Mouse (Mus musculus) liver, adult 2 months (tissue): Measurements from ENCODE around the gene Tulp3. TPM values are rescaled to one million over a fixed set of nuclear protein-coding genes. Genes with fewer than 3 reads are reported as not detected.
"Not testable (repeated sequence)": the region's sequence is repeated elsewhere in the genome, so short reads cannot be mapped to it uniquely, and the experiment has no call there.

Source experiments
- DNase-seq: peaks from one replicate; pipeline ENCODE4 v3.0.0-alpha.2; 2011; ENCODE audit warnings: low read depth, low spot score; ENCODE audit errors: extremely low read depth
- H3K27ac ChIP-seq: fragments of 200-500 bp; replicated peaks from 2 replicates; pipeline ENCODE4 v1.5.1; 2012; ENCODE audit warnings: low read depth, mild to moderate bottlenecking, control low read depth, inconsistent platforms, low read length; ENCODE audit not compliant: insufficient read depth
- H3K27me3 ChIP-seq: fragments of 200-500 bp; 2 replicates; pipeline ENCODE4 v1.6.1; 2012; ENCODE audit warnings: mild to moderate bottlenecking, moderate library complexity, low read length, inconsistent platforms; ENCODE audit not compliant: control insufficient read depth, insufficient read depth
- H3K36me3 ChIP-seq: fragments of 200-500 bp; 2 replicates; pipeline ENCODE4 v1.6.1; 2012; ENCODE audit warnings: low read length, inconsistent platforms; ENCODE audit not compliant: control insufficient read depth, insufficient read depth
- H3K4me1 ChIP-seq: fragments of 200-500 bp; 2 replicates; pipeline ENCODE4 v1.6.1; 2011; ENCODE audit warnings: low read length; ENCODE audit not compliant: control insufficient read depth, insufficient read depth
- H3K4me3 ChIP-seq: fragments of 200-500 bp; 2 replicates; pipeline ENCODE4 v1.5.1; 2011; ENCODE audit warnings: low read depth, mild to moderate bottlenecking, control low read depth, low read length, moderate library complexity; ENCODE audit not compliant: insufficient read depth
- H3K79me2 ChIP-seq: fragments of 200-500 bp; 2 replicates; pipeline ENCODE4 v1.6.1; 2012; ENCODE audit warnings: inconsistent platforms, mild to moderate bottlenecking, low read length, moderate library complexity; ENCODE audit not compliant: control insufficient read depth, insufficient read depth
- H3K9ac ChIP-seq: fragments of 200-500 bp; 2 replicates; pipeline ENCODE4 v1.6.1; 2012; ENCODE audit warnings: low read depth, mild to moderate bottlenecking, control low read depth, inconsistent platforms, low read length
- CTCF ChIP-seq: fragments of 200-500 bp; IDR thresholded peaks from 2 replicates; pipeline ENCODE4 v1.5.1; 2011; ENCODE audit warnings: low read depth, low read length, control low read depth
- POLR2A ChIP-seq: fragments of 200-500 bp; IDR thresholded peaks from 2 replicates; pipeline ENCODE4 v1.6.1; 2011; ENCODE audit warnings: low read length, control low read depth; ENCODE audit not compliant: insufficient read depth; ENCODE audit errors: extremely low read depth
- WGBS: fragments of 180-500 bp; shearing (Covaris S2); methylation state at CpG from one replicate; pipeline ENCODE4 v1.1.7; 2018; 5-methylcytosine and 5-hydroxymethylcytosine counted together
- polyA plus RNA-seq: library from polyadenylated mRNA; depleted of rRNA; stranded (reverse); fragments of >200 nt; gene quantifications from 2 replicates; pipeline ENCODE4 v1.2.3, GENCODE M21; 2012
- total RNA-seq: library from RNA; depleted of rRNA; stranded (reverse); fragments of >200 nt; gene quantifications from 2 replicates; pipeline ENCODE4 v1.2.3, GENCODE M21; 2014

Gene Tulp3
- total and polyA plus RNA-seq, 2 experiments: 0.74 to 0.92 TPM

DNA sequence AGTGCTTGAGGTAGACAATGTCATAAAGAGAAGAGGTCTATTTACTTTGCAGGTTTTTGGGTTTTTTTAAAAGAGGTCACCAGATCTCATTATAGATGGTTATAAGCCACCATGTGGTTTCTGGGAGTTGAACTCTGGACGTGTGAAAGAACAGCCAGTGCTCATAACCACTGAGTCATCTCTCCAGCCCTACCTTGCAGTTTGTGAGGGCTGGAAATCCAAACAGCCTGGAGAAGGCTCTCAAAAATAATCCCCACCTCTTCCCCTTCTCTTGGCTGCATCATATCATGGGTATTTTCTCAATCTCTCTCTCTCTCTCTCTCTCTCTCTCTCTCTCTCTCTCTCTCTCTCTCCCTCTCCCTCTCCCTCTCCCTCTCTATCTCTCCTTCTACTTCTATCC, 35.0 kb upstream of the Tulp3 start:
- H3K79me2 ChIP-seq: no peaks in the 10 kb centered on the region
- 61% methylated on average over 1 of the region's 1 CpGs for WGBS
- no peak overlapping the region for H3K9ac ChIP-seq
- H3K4me1 ChIP-seq: no peaks in the 10 kb centered on the region
- H3K36me3 ChIP-seq: no peaks in the 10 kb centered on the region
- no peak overlapping the region for H3K27ac ChIP-seq
- DNase-seq: no peak
- no peaks in the 10 kb centered on the region for H3K27me3 ChIP-seq
- no peak overlapping the region for H3K4me3 ChIP-seq
- TF ChIP-seq POLR2A (no peak), CTCF (no peak)

DNA sequence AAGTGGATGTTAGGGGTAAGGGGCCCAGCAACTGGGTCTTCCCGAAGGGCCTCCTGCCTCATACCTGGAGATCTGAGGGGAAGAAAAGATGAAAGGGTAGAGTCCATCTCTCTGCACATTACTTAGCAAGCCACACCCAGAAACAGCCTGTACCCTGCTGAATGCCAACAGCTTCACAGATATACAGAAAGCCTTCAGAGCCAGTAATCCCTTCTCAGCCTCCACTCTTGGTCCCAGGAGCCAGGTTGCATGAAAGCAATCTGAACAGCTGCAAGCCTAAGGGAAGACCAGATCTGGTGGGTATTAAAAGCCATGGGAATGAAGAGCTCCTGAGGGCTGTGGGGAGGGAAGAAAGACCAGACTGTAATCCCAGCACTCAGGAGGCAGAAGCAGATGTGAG, 33.5 kb upstream of the Tulp3 start:
- H3K27me3 ChIP-seq: no peaks in the 10 kb centered on the region
- H3K4me1 ChIP-seq: no peaks in the 10 kb centered on the region
- no peak overlapping the region for H3K9ac ChIP-seq
- TF ChIP-seq CTCF: no peak
- TF ChIP-seq POLR2A: no peak
- H3K79me2 ChIP-seq: no peaks in the 10 kb centered on the region
- H3K27ac ChIP-seq: no peak overlapping the region
- no peaks in the 10 kb centered on the region for H3K36me3 ChIP-seq
- WGBS: 100% methylated on average over 1 of the region's 1 CpGs
- H3K4me3 ChIP-seq: no peak overlapping the region
- no peak for DNase-seq

DNA sequence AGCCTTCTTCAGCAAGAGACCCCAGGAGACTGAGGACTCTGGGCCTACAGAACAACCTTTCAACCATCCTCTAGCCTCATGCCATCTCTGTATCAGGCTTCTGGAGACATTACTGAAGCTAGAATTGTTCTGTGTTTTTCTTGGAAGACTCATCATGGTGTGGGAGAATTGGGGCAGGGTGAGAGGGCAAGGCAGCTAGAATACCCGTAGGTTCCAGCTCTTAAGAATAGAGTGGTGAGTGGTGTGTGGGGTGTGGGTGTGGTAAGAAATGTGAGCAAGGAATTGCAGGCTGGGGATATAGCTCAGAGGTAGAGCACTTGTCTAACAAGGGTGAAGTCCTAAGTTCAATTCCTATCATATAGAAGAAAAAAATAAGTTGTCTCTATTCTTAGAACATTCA, 29.4 kb upstream of the Tulp3 start:
- Histone ChIP-seq H3K79me2 (no peaks in the 10 kb centered on the region), H3K4me1 (peaks cover 2% of the 10 kb centered on the region), H3K36me3 (no peaks in the 10 kb centered on the region), H3K9ac (no peak overlapping the region), H3K27ac (no peak overlapping the region), H3K4me3 (no peak overlapping the region), H3K27me3 (no peaks in the 10 kb centered on the region)
- TF ChIP-seq POLR2A: no peak
- no peak for TF ChIP-seq CTCF
- no peak for DNase-seq
- 83% methylated on average over 1 of the region's 1 CpGs for WGBS

DNA sequence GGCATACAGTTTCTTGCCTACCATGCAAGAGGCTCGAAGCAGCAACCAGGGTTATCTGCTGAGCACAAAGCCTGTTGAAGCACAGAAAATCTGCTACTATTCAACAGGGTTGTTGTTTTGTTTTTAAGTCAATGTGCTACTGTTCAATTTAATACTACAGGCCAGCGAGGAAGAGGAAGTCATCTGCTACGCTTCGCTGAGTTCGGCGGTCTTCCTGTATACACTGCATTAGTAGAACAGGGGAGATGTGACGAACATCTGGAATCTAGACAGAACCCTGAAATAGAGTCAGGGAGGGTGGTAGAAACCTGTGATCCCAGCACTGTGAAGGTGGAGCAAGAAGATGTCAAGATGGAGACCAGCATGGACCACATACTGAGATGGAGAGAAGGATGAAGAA, 28.1 kb upstream of the Tulp3 start:
- Histone ChIP-seq H3K27ac (no peak overlapping the region), H3K27me3 (no peaks in the 10 kb centered on the region)
- WGBS: 80% methylated on average over 7 of the region's 7 CpGs

DNA sequence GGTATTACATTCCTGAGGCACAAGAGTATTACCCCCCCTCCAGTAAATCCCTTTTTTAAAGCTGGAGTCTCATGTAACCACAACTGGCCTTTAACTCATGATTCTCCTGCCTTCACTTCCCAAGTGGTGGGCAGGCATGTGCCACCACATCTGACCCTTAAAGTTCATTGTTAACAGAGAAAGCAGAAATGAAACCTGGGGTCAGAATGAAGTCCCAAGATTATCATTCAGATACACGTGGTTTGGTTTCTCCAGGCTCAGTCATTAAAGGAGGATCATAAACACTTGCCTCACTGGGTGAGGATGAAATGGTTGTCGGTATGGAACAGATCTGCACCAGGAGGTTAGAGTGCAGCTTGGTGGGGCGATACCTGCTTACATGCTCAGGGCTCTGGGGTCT, 25.6 kb upstream of the Tulp3 start:
- Histone ChIP-seq H3K9ac (no peak overlapping the region), H3K27me3 (no peaks in the 10 kb centered on the region)
- WGBS: 78% methylated on average over 3 of the region's 3 CpGs

More for the DNA sequence above, 28.1 kb upstream of the Tulp3 start:
- Histone ChIP-seq H3K9ac (no peak overlapping the region), H3K4me3 (no peak overlapping the region), H3K36me3 (no peaks in the 10 kb centered on the region), H3K4me1 (peaks cover 2% of the 10 kb centered on the region), H3K79me2 (no peaks in the 10 kb centered on the region)
- no peak for TF ChIP-seq POLR2A
- no peak for TF ChIP-seq CTCF
- DNase-seq: no peak

DNA sequence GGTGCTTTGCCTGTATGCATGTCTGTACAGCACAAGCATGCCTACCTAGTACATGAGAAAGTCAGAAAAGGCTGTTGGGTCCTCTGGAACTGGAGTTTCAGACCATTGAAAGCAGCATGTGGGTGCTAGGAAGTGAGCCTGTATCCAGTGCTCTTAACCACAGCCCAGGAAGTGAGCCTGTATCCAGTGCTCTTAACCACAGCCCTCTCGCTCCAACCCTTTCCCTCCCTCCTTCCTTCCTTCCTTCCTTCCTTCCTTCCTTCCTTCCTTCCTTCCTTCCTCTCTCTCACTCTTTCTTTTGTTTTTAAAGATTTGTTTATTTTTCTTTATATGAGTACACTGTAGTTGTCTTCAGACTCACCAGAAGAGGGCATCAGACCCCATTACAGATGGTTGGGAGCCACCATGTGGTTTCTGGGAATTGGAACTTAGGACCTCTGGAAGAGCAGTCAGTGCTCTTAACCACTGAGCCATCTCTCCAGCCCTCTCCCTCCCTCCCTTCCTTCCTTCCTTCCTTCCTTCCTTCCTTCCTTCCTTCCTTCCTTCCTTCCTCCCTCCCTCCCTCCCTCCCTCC, 25.0 kb upstream of the Tulp3 start:
- DNase-seq, H3K27me3 ChIP-seq, H3K36me3 ChIP-seq, H3K4me3 ChIP-seq, H3K9ac ChIP-seq, H3K27ac ChIP-seq, H3K4me1 ChIP-seq, H3K79me2 ChIP-seq: not testable (repeated sequence)
- WGBS: 70% methylated on average over 1 of the region's 1 CpGs

More for the DNA sequence above, 25.6 kb upstream of the Tulp3 start:
- no peaks in the 10 kb centered on the region for H3K79me2 ChIP-seq
- H3K36me3 ChIP-seq: no peaks in the 10 kb centered on the region
- no peak for DNase-seq
- H3K4me1 ChIP-seq: peaks cover 2% of the 10 kb centered on the region
- TF ChIP-seq CTCF (no peak), POLR2A (no peak)
- H3K4me3 ChIP-seq: no peak overlapping the region
- H3K27ac ChIP-seq: no peak overlapping the region
